Mouse (Mus musculus): Measurements from ENCODE around the gene Cped1. TPM values are rescaled to one million over a fixed set of nuclear protein-coding genes. Genes with fewer than 3 reads are reported as not detected.

Cped1 gene
- polyA plus RNA-seq, 1 experiment = 2.2 TPM

GRCm38 (mm10) chr6:22093792-22094191 lies 108.1 kb downstream of the Cped1 start:
- Histone ChIP-seq H3K4me3 (ENCODE audit: insufficient read depth, low read length) (no peak overlapping the region), H3K4me1 (ENCODE audit: control insufficient read depth, insufficient read depth, low read length) (no peaks in the 10 kb centered on the region), H3K27ac (ENCODE audit: insufficient read depth, low read length) (no peak overlapping the region)
- TF ChIP-seq CTCF (IDR thresholded peaks at IDR 0.05; ENCODE audit: extremely low read depth, insufficient read depth, low read length) = no peak

GRCm38 (mm10) chr6:22097709-22098108 lies 112.0 kb downstream of the Cped1 start:
- Histone ChIP-seq H3K4me1 (ENCODE audit: control insufficient read depth, insufficient read depth, low read length) (no peaks in the 10 kb centered on the region), H3K27ac (ENCODE audit: insufficient read depth, low read length) (no peak overlapping the region), H3K4me3 (ENCODE audit: insufficient read depth, low read length) (no peak overlapping the region)
- TF ChIP-seq CTCF (IDR thresholded peaks at IDR 0.05; ENCODE audit: extremely low read depth, insufficient read depth, low read length) (no peak), POLR2A (IDR thresholded peaks at IDR 0.05; ENCODE audit: extremely low read depth, insufficient read depth, low read length) (no peak)

- no peak overlapping the region for H3K4me3 ChIP-seq (ENCODE audit: insufficient read depth, low read length)
- no peak for TF ChIP-seq CTCF (IDR thresholded peaks at IDR 0.05; ENCODE audit: extremely low read depth, insufficient read depth, low read length)
- TF ChIP-seq POLR2A (IDR thresholded peaks at IDR 0.05; ENCODE audit: extremely low read depth, insufficient read depth, low read length) = no peak
- no peak overlapping the region for H3K27ac ChIP-seq (ENCODE audit: insufficient read depth, low read length)
- H3K4me1 ChIP-seq (ENCODE audit: control insufficient read depth, insufficient read depth, low read length) = no peaks in the 10 kb centered on the region
Observed at GRCm38 (mm10) chr6:22099832-22100231, 114.1 kb downstream of the Cped1 start.

- no peak overlapping the region for H3K4me3 ChIP-seq (ENCODE audit: insufficient read depth, low read length)
- H3K4me1 ChIP-seq (ENCODE audit: control insufficient read depth, insufficient read depth, low read length) = no peaks in the 10 kb centered on the region
- no peak overlapping the region for H3K27ac ChIP-seq (ENCODE audit: insufficient read depth, low read length)
- no peak for TF ChIP-seq CTCF (IDR thresholded peaks at IDR 0.05; ENCODE audit: extremely low read depth, insufficient read depth, low read length)
- no peak for TF ChIP-seq POLR2A (IDR thresholded peaks at IDR 0.05; ENCODE audit: extremely low read depth, insufficient read depth, low read length)
Observed at GRCm38 (mm10) chr6:22101939-22102338, 116.2 kb downstream of the Cped1 start.

GRCm38 (mm10) chr6:22102752-22103151 lies 117.0 kb downstream of the Cped1 start:
- Histone ChIP-seq H3K4me3 (ENCODE audit: insufficient read depth, low read length) (no peak overlapping the region), H3K27ac (ENCODE audit: insufficient read depth, low read length) (no peak overlapping the region), H3K4me1 (ENCODE audit: control insufficient read depth, insufficient read depth, low read length) (no peaks in the 10 kb centered on the region)
- TF ChIP-seq POLR2A (IDR thresholded peaks at IDR 0.05; ENCODE audit: extremely low read depth, insufficient read depth, low read length) = no peak

GRCm38 (mm10) chr6:22103713-22104112 lies 118.0 kb downstream of the Cped1 start:
- TF ChIP-seq POLR2A (IDR thresholded peaks at IDR 0.05; ENCODE audit: extremely low read depth, insufficient read depth, low read length) (no peak), CTCF (IDR thresholded peaks at IDR 0.05; ENCODE audit: extremely low read depth, insufficient read depth, low read length) (no peak)
- H3K4me3 ChIP-seq (ENCODE audit: insufficient read depth, low read length) = no peak overlapping the region
- H3K27ac ChIP-seq (ENCODE audit: insufficient read depth, low read length) = no peak overlapping the region
- no peaks in the 10 kb centered on the region for H3K4me1 ChIP-seq (ENCODE audit: control insufficient read depth, insufficient read depth, low read length)

- Histone ChIP-seq H3K27ac (ENCODE audit: insufficient read depth, low read length) (no peak overlapping the region), H3K4me3 (ENCODE audit: insufficient read depth, low read length) (no peak overlapping the region)
- no peak for TF ChIP-seq POLR2A (IDR thresholded peaks at IDR 0.05; ENCODE audit: extremely low read depth, insufficient read depth, low read length)
Observed at GRCm38 (mm10) chr6:22104211-22104610, 118.5 kb downstream of the Cped1 start.

GRCm38 (mm10) chr6:22114079-22114478 lies 128.4 kb downstream of the Cped1 start:
- TF ChIP-seq POLR2A (IDR thresholded peaks at IDR 0.05; ENCODE audit: extremely low read depth, insufficient read depth, low read length) (no peak), CTCF (IDR thresholded peaks at IDR 0.05; ENCODE audit: extremely low read depth, insufficient read depth, low read length) (no peak)
- Histone ChIP-seq H3K4me3 (ENCODE audit: insufficient read depth, low read length) (no peak overlapping the region), H3K27ac (ENCODE audit: insufficient read depth, low read length) (no peak overlapping the region), H3K4me1 (ENCODE audit: control insufficient read depth, insufficient read depth, low read length) (no peaks in the 10 kb centered on the region)

More at GRCm38 (mm10) chr6:22104211-22104610, 118.5 kb downstream of the Cped1 start:
- no peaks in the 10 kb centered on the region for H3K4me1 ChIP-seq (ENCODE audit: control insufficient read depth, insufficient read depth, low read length)

GRCm38 (mm10) chr6:22116679-22117078 lies 131.0 kb downstream of the Cped1 start:
- Histone ChIP-seq H3K27ac (ENCODE audit: insufficient read depth, low read length) (no peak overlapping the region), H3K4me1 (ENCODE audit: control insufficient read depth, insufficient read depth, low read length) (no peaks in the 10 kb centered on the region), H3K4me3 (ENCODE audit: insufficient read depth, low read length) (no peak overlapping the region)
- TF ChIP-seq CTCF (IDR thresholded peaks at IDR 0.05; ENCODE audit: extremely low read depth, insufficient read depth, low read length) (no peak), POLR2A (IDR thresholded peaks at IDR 0.05; ENCODE audit: extremely low read depth, insufficient read depth, low read length) (no peak)

- TF ChIP-seq CTCF (IDR thresholded peaks at IDR 0.05; ENCODE audit: extremely low read depth, insufficient read depth, low read length) = peak; percentile 70
- no peak for TF ChIP-seq POLR2A (IDR thresholded peaks at IDR 0.05; ENCODE audit: extremely low read depth, insufficient read depth, low read length)
- Histone ChIP-seq H3K4me1 (ENCODE audit: control insufficient read depth, insufficient read depth, low read length) (no peaks in the 10 kb centered on the region), H3K4me3 (ENCODE audit: insufficient read depth, low read length) (no peak overlapping the region), H3K27ac (ENCODE audit: insufficient read depth, low read length) (no peak overlapping the region)
Observed at GRCm38 (mm10) chr6:22122080-22122479, 136.4 kb downstream of the Cped1 start.

- no peak overlapping the region for H3K27ac ChIP-seq (ENCODE audit: insufficient read depth, low read length)
- TF ChIP-seq CTCF (IDR thresholded peaks at IDR 0.05; ENCODE audit: extremely low read depth, insufficient read depth, low read length) (no peak), POLR2A (IDR thresholded peaks at IDR 0.05; ENCODE audit: extremely low read depth, insufficient read depth, low read length) (no peak)
- no peaks in the 10 kb centered on the region for H3K4me1 ChIP-seq (ENCODE audit: control insufficient read depth, insufficient read depth, low read length)
- no peak overlapping the region for H3K4me3 ChIP-seq (ENCODE audit: insufficient read depth, low read length)
Observed at GRCm38 (mm10) chr6:22122693-22123092, 137.0 kb downstream of the Cped1 start.
